Mouse (Mus musculus) brain, embryonic 14.5 days (tissue): Measurements from ENCODE around the gene Capsl.
A peak's percentile ranks its signal among the peaks of the same experiment; 100 is the strongest.

Experiments
- CTCF ChIP-seq: fragments of 200-500 bp; IDR thresholded peaks from 2 replicates; pipeline ENCODE4 v1.5.1; 2012; ENCODE audit warnings: inconsistent platforms, mild to moderate bottlenecking, moderate library complexity, borderline replicate concordance; ENCODE audit not compliant: insufficient read depth, insufficient read length; ENCODE audit errors: extremely low read depth
- POLR2A ChIP-seq: fragments of 200-500 bp; IDR thresholded peaks from 2 replicates; pipeline ENCODE4 v1.6.1; 2012; ENCODE audit warnings: mild to moderate bottlenecking, inconsistent platforms, borderline replicate concordance; ENCODE audit not compliant: poor library complexity, insufficient read depth, insufficient read length, severe bottlenecking; ENCODE audit errors: extremely low read depth

- TF ChIP-seq CTCF (peak; percentile 66; the same call in 1 of the 2 replicates), POLR2A (no peak)
Observed at GRCm38 (mm10) chr15:9455241-9455640, 19.4 kb downstream of the Capsl start.
